Mouse (Mus musculus) ES-Bruce4 (cell line): Measurements from ENCODE around the gene Btbd10.

Experiments used
- CTCF ChIP-seq: IDR thresholded peaks from one replicate; pipeline ENCODE4 v1.8.1; 2011; ENCODE audit warnings: low read depth, low read length
- EP300 ChIP-seq: IDR thresholded peaks from 2 replicates; pipeline ENCODE4 v1.6.1; 2011; ENCODE audit warnings: low read depth, low read length; ENCODE audit not compliant: insufficient read depth
- POLR2A ChIP-seq: IDR thresholded peaks from one replicate; pipeline ENCODE4 v1.8.1; 2011; ENCODE audit warnings: low read length; ENCODE audit not compliant: insufficient read depth

DNA sequence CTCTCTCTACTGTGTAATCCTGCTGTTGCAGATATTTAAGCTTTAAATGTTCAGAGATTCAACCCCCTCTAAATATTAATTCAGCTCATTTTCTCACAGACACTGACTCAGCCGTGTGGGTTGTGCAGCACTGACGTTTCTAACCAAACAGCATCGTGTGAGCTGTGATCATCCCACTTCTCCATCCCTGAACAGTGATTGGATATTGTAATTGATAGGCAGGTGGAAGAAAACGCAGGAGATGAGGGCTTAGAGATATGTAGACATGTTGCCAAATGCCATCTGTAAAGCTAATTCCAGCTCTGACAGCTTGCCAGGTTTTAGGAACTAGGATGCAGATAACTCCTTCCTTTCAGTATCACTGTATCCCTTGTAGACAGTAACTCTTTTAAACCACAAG lies 21.9 kb downstream of the Btbd10 start:
- TF ChIP-seq EP300: no peak
- no peak for TF ChIP-seq CTCF
- no peak for TF ChIP-seq POLR2A
